Mouse (Mus musculus) kidney, embryonic 16.5 days (tissue): ENCODE results near the gene Fam208b. TPM values are rescaled to one million over a fixed set of nuclear protein-coding genes. Genes with fewer than 3 reads are reported as not detected.

ENCODE experiments used
- ATAC-seq: fragments of 200-750 bp; cut with Nextera tagmentation; 2 replicates; pipeline ENCODE4 v1.8.0; 2017; ENCODE audit warnings: moderate TSS enrichment; ENCODE audit not compliant: low FRiP score, low TSS enrichment
- H3K27ac ChIP-seq: fragments of 300-500 bp; sonication (generic); 2 replicates; pipeline ENCODE4 v1.5.1; 2014; ENCODE audit warnings: low read length
- H3K27me3 ChIP-seq: fragments of 300-500 bp; sonication (generic); 2 replicates; pipeline ENCODE4 v1.6.1; 2014; ENCODE audit warnings: low read length, control low read depth, mixed read lengths; ENCODE audit not compliant: insufficient read depth
- H3K36me3 ChIP-seq: fragments of 300-500 bp; sonication (generic); 2 replicates; pipeline ENCODE4 v1.6.1; 2014; ENCODE audit warnings: low read length, control low read depth, mixed read lengths; ENCODE audit not compliant: insufficient read depth
- H3K4me1 ChIP-seq: fragments of 300-500 bp; sonication (generic); 2 replicates; pipeline ENCODE4 v1.6.1; 2014; ENCODE audit warnings: low read length, control low read depth, mixed read lengths; ENCODE audit not compliant: insufficient read depth
- H3K4me2 ChIP-seq: fragments of 300-500 bp; sonication (generic); replicated peaks from 2 replicates; pipeline ENCODE4 v1.6.1; 2014; ENCODE audit warnings: low read depth, low read length
- H3K4me3 ChIP-seq: fragments of 300-500 bp; sonication (generic); 2 replicates; pipeline ENCODE4 v1.5.1; 2014; ENCODE audit warnings: mild to moderate bottlenecking, low read length
- H3K9ac ChIP-seq: fragments of 300-500 bp; sonication (generic); replicated peaks from 2 replicates; pipeline ENCODE4 v1.6.1; 2014; ENCODE audit warnings: low read length
- H3K9me3 ChIP-seq: fragments of 300-500 bp; sonication (generic); 2 replicates; pipeline ENCODE4 v1.6.1; 2016; ENCODE audit warnings: low read length, control low read depth
- WGBS: fragments of 180-500 bp; shearing (Covaris S2); extraction: QIAGEN DNeasy Blood & Tissue Kit; methylation state at CpG from one replicate; pipeline ENCODE4 v1.1.7; 2014; 5-methylcytosine and 5-hydroxymethylcytosine counted together
- polyA plus RNA-seq: library from polyadenylated mRNA; unstranded; fragments of >200 nt; fragmentation: Nextera tagmentation; extraction: Ambion mirVana; gene quantifications from 2 replicates; pipeline ENCODE4 v1.2.1, GENCODE M21; 2015

The Fam208b gene
- 12.7 and 15.5 TPM in 2 replicates for polyA plus RNA-seq

- Histone ChIP-seq H3K27me3 (no peaks in the 10 kb centered on the region; the same call in 1 of the 2 replicates), H3K9me3 (peaks cover 6% of the 10 kb centered on the region; the same call in 1 of the 2 replicates), H3K4me3 (peak within 1 kb of the TSS; percentile 96), H3K9ac (peak within 1 kb of the TSS; percentile 88), H3K4me1 (0 out of 2 replicates have a peak, but pooled peaks cover 2% of the 10 kb centered on the region), H3K4me2 (peak within 1 kb of the TSS; percentile 64), H3K27ac (peak within 1 kb of the TSS; percentile 88), H3K36me3 (no peaks in the 10 kb centered on the region)
- 1% methylated on average over 58 of the region's 58 CpGs for WGBS
- ATAC-seq, result peak; percentile 100
These were observed at the start of gene Fam208b for GRCm38 (mm10) chr13:3610795-3611438. Fam208b (minus strand) TSS chr13:3611108.

- no peak overlapping the region for H3K9ac ChIP-seq
- ATAC-seq, result no peak
- H3K9me3 ChIP-seq, result no peaks in the 10 kb centered on the region
These were observed 48.6 kb upstream of the Fam208b start for GRCm38 (mm10) chr13:3659163-3660160.

GRCm38 (mm10) chr13:3654432-3654831 is 43.5 kb upstream of the Fam208b start:
- H3K4me2 ChIP-seq, result no peak overlapping the region
- 0 out of 2 replicates have a peak, but pooled peaks cover under 1% of the 10 kb centered on the region for H3K36me3 ChIP-seq
- no peak overlapping the region for H3K9ac ChIP-seq
- H3K27me3 ChIP-seq, result no peaks in the 10 kb centered on the region
- no peak overlapping the region for H3K27ac ChIP-seq
- WGBS, result 83% methylated on average over 2 of the region's 2 CpGs
- no peaks in the 10 kb centered on the region for H3K4me1 ChIP-seq
- no peak overlapping the region for H3K4me3 ChIP-seq
- no peak for ATAC-seq
- H3K9me3 ChIP-seq, result no peaks in the 10 kb centered on the region

More at GRCm38 (mm10) chr13:3659163-3660160, 48.6 kb upstream of the Fam208b start:
- Histone ChIP-seq H3K4me2 (no peak overlapping the region), H3K4me1 (no peaks in the 10 kb centered on the region), H3K27me3 (no peaks in the 10 kb centered on the region), H3K27ac (no peak overlapping the region), H3K4me3 (no peak overlapping the region), H3K36me3 (no peaks in the 10 kb centered on the region)
- WGBS, result 60% methylated on average over 16 of the region's 16 CpGs

GRCm38 (mm10) chr13:3650569-3650968 is 39.7 kb upstream of the Fam208b start:
- Histone ChIP-seq H3K4me1 (no peaks in the 10 kb centered on the region), H3K9ac (no peak overlapping the region), H3K4me2 (no peak overlapping the region), H3K9me3 (peaks cover 3% of the 10 kb centered on the region; the same call in 1 of the 2 replicates), H3K36me3 (0 out of 2 replicates have a peak, but pooled peaks cover 6% of the 10 kb centered on the region), H3K27me3 (no peaks in the 10 kb centered on the region), H3K27ac (no peak overlapping the region), H3K4me3 (no peak overlapping the region)
- 92% methylated on average over 4 of the region's 4 CpGs for WGBS
- ATAC-seq, result no peak

GRCm38 (mm10) chr13:3646566-3646965 is 35.7 kb upstream of the Fam208b start:
- ATAC-seq, result peak; percentile 73
- peaks cover 6% of the 10 kb centered on the region; the same call in 1 of the 2 replicates for H3K36me3 ChIP-seq
- WGBS, result 76% methylated on average over 7 of the region's 7 CpGs

GRCm38 (mm10) chr13:3645919-3646318 is 35.0 kb upstream of the Fam208b start:
- H3K27ac ChIP-seq, result peak overlapping the region; percentile 72

More at GRCm38 (mm10) chr13:3646566-3646965, 35.7 kb upstream of the Fam208b start:
- no peaks in the 10 kb centered on the region for H3K4me1 ChIP-seq
- no peak overlapping the region for H3K4me3 ChIP-seq
- H3K4me2 ChIP-seq, result no peak overlapping the region
- peak overlapping the region; percentile 46; the same call in 1 of the 2 replicates for H3K27ac ChIP-seq
- no peak overlapping the region for H3K9ac ChIP-seq
- H3K9me3 ChIP-seq, result peaks cover 3% of the 10 kb centered on the region; the same call in 1 of the 2 replicates
- no peaks in the 10 kb centered on the region for H3K27me3 ChIP-seq

GRCm38 (mm10) chr13:3644871-3645270 is 34.0 kb upstream of the Fam208b start:
- ATAC-seq, result no peak
- no peak overlapping the region for H3K9ac ChIP-seq
- WGBS, result 90% methylated on average over 5 of the region's 5 CpGs
- H3K9me3 ChIP-seq, result peaks cover 3% of the 10 kb centered on the region; the same call in 1 of the 2 replicates
- no peak overlapping the region for H3K27ac ChIP-seq
- no peak overlapping the region for H3K4me2 ChIP-seq
- no peak overlapping the region for H3K4me3 ChIP-seq
- no peaks in the 10 kb centered on the region for H3K27me3 ChIP-seq
- H3K36me3 ChIP-seq, result peaks cover 6% of the 10 kb centered on the region; the same call in 1 of the 2 replicates
- no peaks in the 10 kb centered on the region for H3K4me1 ChIP-seq

More at GRCm38 (mm10) chr13:3645919-3646318, 35.0 kb upstream of the Fam208b start:
- Histone ChIP-seq H3K27me3 (no peaks in the 10 kb centered on the region), H3K36me3 (peaks cover 6% of the 10 kb centered on the region; the same call in 1 of the 2 replicates), H3K4me2 (no peak overlapping the region), H3K9me3 (peaks cover 3% of the 10 kb centered on the region; the same call in 1 of the 2 replicates), H3K9ac (no peak overlapping the region), H3K4me1 (no peaks in the 10 kb centered on the region), H3K4me3 (no peak overlapping the region)
- peak; percentile 72 for ATAC-seq
- WGBS, result 64% methylated on average over 3 of the region's 3 CpGs

- no peak for ATAC-seq
- no peaks in the 10 kb centered on the region for H3K27me3 ChIP-seq
These were observed 31.6 kb upstream of the Fam208b start for GRCm38 (mm10) chr13:3642538-3642937.

GRCm38 (mm10) chr13:3642049-3642448 is 31.1 kb upstream of the Fam208b start:
- Histone ChIP-seq H3K4me2 (no peak overlapping the region), H3K9me3 (peaks cover 3% of the 10 kb centered on the region; the same call in 1 of the 2 replicates), H3K27ac (no peak overlapping the region), H3K4me1 (no peaks in the 10 kb centered on the region), H3K9ac (no peak overlapping the region), H3K27me3 (no peaks in the 10 kb centered on the region), H3K36me3 (peaks cover 3% of the 10 kb centered on the region; the same call in 1 of the 2 replicates), H3K4me3 (no peak overlapping the region)
- ATAC-seq, result peak; percentile 50; the same call in 1 of the 2 replicates
- 82% methylated on average over 9 of the region's 9 CpGs for WGBS

More at GRCm38 (mm10) chr13:3642538-3642937, 31.6 kb upstream of the Fam208b start:
- H3K4me2 ChIP-seq, result no peak overlapping the region
- H3K9me3 ChIP-seq, result peaks cover 3% of the 10 kb centered on the region; the same call in 1 of the 2 replicates
- peaks cover 3% of the 10 kb centered on the region; the same call in 1 of the 2 replicates for H3K36me3 ChIP-seq
- H3K4me3 ChIP-seq, result no peak overlapping the region
- H3K9ac ChIP-seq, result no peak overlapping the region
- no peak overlapping the region for H3K27ac ChIP-seq
- no peaks in the 10 kb centered on the region for H3K4me1 ChIP-seq
- WGBS, result 72% methylated on average over 5 of the region's 5 CpGs
